Mouse (Mus musculus): ENCODE measurements around the gene Mindy4b-ps. TPM values are rescaled to one million over a fixed set of nuclear protein-coding genes. Genes with fewer than 3 reads are reported as not detected.

Mindy4b-ps gene
- polyA plus RNA-seq, 1 experiment from 2014 or later = not detected

GRCm38 (mm10) chr3:58814191-58814590, 7.9 kb downstream of the Mindy4b-ps start:
- Histone ChIP-seq H3K9ac (no peak overlapping the region), H3K27ac (no peak overlapping the region), H3K4me2 (replicated peaks) (no peak overlapping the region), H3K4me1 (peaks cover 9% of the 10 kb centered on the region; the same call in 1 of the 2 replicates), H3K27me3 (no peaks in the 10 kb centered on the region), H3K9me3 (no peaks in the 10 kb centered on the region), H3K4me3 (no peak overlapping the region), H3K36me3 (no peaks in the 10 kb centered on the region)
- no peak for ATAC-seq (ENCODE audit: insufficient number of reproducible peaks, insufficient read depth, low FRiP score, low TSS enrichment)
- WGBS = 86% methylated on average over 3 of the region's 3 CpGs

- no peak overlapping the region for H3K4me3 ChIP-seq
- 38% methylated on average over 11 of the region's 11 CpGs for WGBS
- no peaks in the 10 kb centered on the region for H3K9me3 ChIP-seq
- H3K9ac ChIP-seq = no peak overlapping the region
- peaks cover 12% of the 10 kb centered on the region; the same call in 1 of the 2 replicates for H3K4me1 ChIP-seq
- H3K36me3 ChIP-seq = no peaks in the 10 kb centered on the region
- H3K27me3 ChIP-seq = no peaks in the 10 kb centered on the region
- H3K27ac ChIP-seq = no peak overlapping the region
- ATAC-seq (ENCODE audit: insufficient number of reproducible peaks, insufficient read depth, low FRiP score, low TSS enrichment) = no peak
- H3K4me2 ChIP-seq (replicated peaks) = no peak overlapping the region
Observed at GRCm38 (mm10) chr3:58810353-58810752, 11.8 kb downstream of the Mindy4b-ps start.

GRCm38 (mm10) chr3:58809111-58809915, 12.8 kb downstream of the Mindy4b-ps start:
- H3K4me2 ChIP-seq (replicated peaks) = no peak overlapping the region
- ATAC-seq (ENCODE audit: insufficient number of reproducible peaks, insufficient read depth, low FRiP score, low TSS enrichment) = no peak
- 35% methylated on average over 12 of the region's 12 CpGs for WGBS
- no peak overlapping the region for H3K9ac ChIP-seq
- no peaks in the 10 kb centered on the region for H3K27me3 ChIP-seq
- H3K27ac ChIP-seq = no peak overlapping the region
- H3K9me3 ChIP-seq = no peaks in the 10 kb centered on the region
- no peaks in the 10 kb centered on the region for H3K36me3 ChIP-seq
- H3K4me3 ChIP-seq = no peak overlapping the region
- peaks cover 12% of the 10 kb centered on the region; the same call in 1 of the 2 replicates for H3K4me1 ChIP-seq

GRCm38 (mm10) chr3:58808636-58809035, 13.5 kb downstream of the Mindy4b-ps start:
- 91% methylated on average over 5 of the region's 5 CpGs for WGBS
- no peak for ATAC-seq (ENCODE audit: insufficient number of reproducible peaks, insufficient read depth, low FRiP score, low TSS enrichment)
- Histone ChIP-seq H3K4me3 (no peak overlapping the region), H3K27me3 (no peaks in the 10 kb centered on the region), H3K9me3 (no peaks in the 10 kb centered on the region), H3K4me2 (replicated peaks) (no peak overlapping the region), H3K27ac (no peak overlapping the region), H3K36me3 (no peaks in the 10 kb centered on the region), H3K9ac (no peak overlapping the region), H3K4me1 (peaks cover 12% of the 10 kb centered on the region; the same call in 1 of the 2 replicates)

GRCm38 (mm10) chr3:58804745-58805144, 17.4 kb downstream of the Mindy4b-ps start:
- no peak for ATAC-seq (ENCODE audit: insufficient number of reproducible peaks, insufficient read depth, low FRiP score, low TSS enrichment)
- H3K27me3 ChIP-seq = no peaks in the 10 kb centered on the region
- H3K4me3 ChIP-seq = no peak overlapping the region
- 0 out of 2 replicates have a peak, but pooled peaks cover 5% of the 10 kb centered on the region for H3K4me1 ChIP-seq
- H3K9ac ChIP-seq = no peak overlapping the region
- no peak overlapping the region for H3K4me2 ChIP-seq (replicated peaks)
- no peaks in the 10 kb centered on the region for H3K36me3 ChIP-seq
- 91% methylated on average over 6 of the region's 6 CpGs for WGBS
- no peak overlapping the region for H3K27ac ChIP-seq
- H3K9me3 ChIP-seq = no peaks in the 10 kb centered on the region

- no peak for ATAC-seq (ENCODE audit: insufficient number of reproducible peaks, insufficient read depth, low FRiP score, low TSS enrichment)
- no peak overlapping the region for H3K9ac ChIP-seq
- H3K4me2 ChIP-seq (replicated peaks) = no peak overlapping the region
- no peaks in the 10 kb centered on the region for H3K27me3 ChIP-seq
- 76% methylated on average over 4 of the region's 4 CpGs for whole genome bisulfite sequencing
- H3K4me3 ChIP-seq = no peak overlapping the region
- no peaks in the 10 kb centered on the region for H3K36me3 ChIP-seq
- no peaks in the 10 kb centered on the region for H3K9me3 ChIP-seq
- no peaks in the 10 kb centered on the region for H3K4me1 ChIP-seq
- no peak overlapping the region for H3K27ac ChIP-seq
Observed at GRCm38 (mm10) chr3:58798676-58799075, 23.4 kb downstream of the Mindy4b-ps start.

GRCm38 (mm10) chr3:58798245-58798644, 23.9 kb downstream of the Mindy4b-ps start:
- no peak overlapping the region for H3K4me3 ChIP-seq
- no peaks in the 10 kb centered on the region for H3K36me3 ChIP-seq
- no peak overlapping the region for H3K27ac ChIP-seq
- no peak overlapping the region for H3K9ac ChIP-seq
- no peaks in the 10 kb centered on the region for H3K9me3 ChIP-seq
- 70% methylated on average over 8 of the region's 8 CpGs for WGBS
- H3K27me3 ChIP-seq = no peaks in the 10 kb centered on the region
- H3K4me1 ChIP-seq = no peaks in the 10 kb centered on the region
- no peak for ATAC-seq (ENCODE audit: insufficient number of reproducible peaks, insufficient read depth, low FRiP score, low TSS enrichment)
- no peak overlapping the region for H3K4me2 ChIP-seq (replicated peaks)

- no peak overlapping the region for H3K4me3 ChIP-seq
- no peak for ATAC-seq (ENCODE audit: insufficient number of reproducible peaks, insufficient read depth, low FRiP score, low TSS enrichment)
- no peak overlapping the region for H3K27ac ChIP-seq
- H3K4me1 ChIP-seq = no peaks in the 10 kb centered on the region
- H3K4me2 ChIP-seq (replicated peaks) = no peak overlapping the region
- no peak overlapping the region for H3K9ac ChIP-seq
- no peaks in the 10 kb centered on the region for H3K27me3 ChIP-seq
- H3K36me3 ChIP-seq = no peaks in the 10 kb centered on the region
- no peaks in the 10 kb centered on the region for H3K9me3 ChIP-seq
- 83% methylated on average over 7 of the region's 7 CpGs for WGBS
Observed at GRCm38 (mm10) chr3:58789473-58789872, 32.6 kb downstream of the Mindy4b-ps start.

GRCm38 (mm10) chr3:58789033-58789432, 33.1 kb downstream of the Mindy4b-ps start:
- Histone ChIP-seq H3K27me3 (no peaks in the 10 kb centered on the region), H3K4me1 (no peaks in the 10 kb centered on the region), H3K9ac (no peak overlapping the region), H3K36me3 (no peaks in the 10 kb centered on the region), H3K4me3 (no peak overlapping the region), H3K9me3 (no peaks in the 10 kb centered on the region), H3K4me2 (replicated peaks) (no peak overlapping the region), H3K27ac (no peak overlapping the region)
- ATAC-seq (ENCODE audit: insufficient number of reproducible peaks, insufficient read depth, low FRiP score, low TSS enrichment) = no peak
- 63% methylated on average over 5 of the region's 5 CpGs for WGBS

GRCm38 (mm10) chr3:58786470-58786869, 35.6 kb downstream of the Mindy4b-ps start:
- Histone ChIP-seq H3K27ac (no peak overlapping the region), H3K4me2 (replicated peaks) (no peak overlapping the region), H3K9me3 (no peaks in the 10 kb centered on the region), H3K9ac (no peak overlapping the region), H3K36me3 (no peaks in the 10 kb centered on the region), H3K4me3 (no peak overlapping the region), H3K27me3 (no peaks in the 10 kb centered on the region), H3K4me1 (no peaks in the 10 kb centered on the region)
- ATAC-seq (ENCODE audit: insufficient number of reproducible peaks, insufficient read depth, low FRiP score, low TSS enrichment) = no peak
- WGBS = 66% methylated on average over 4 of the region's 4 CpGs

GRCm38 (mm10) chr3:58785863-58786262, 36.2 kb downstream of the Mindy4b-ps start:
- no peak overlapping the region for H3K27ac ChIP-seq
- ATAC-seq (ENCODE audit: insufficient number of reproducible peaks, insufficient read depth, low FRiP score, low TSS enrichment) = no peak
- no peaks in the 10 kb centered on the region for H3K4me1 ChIP-seq
- no peaks in the 10 kb centered on the region for H3K27me3 ChIP-seq
- no peak overlapping the region for H3K4me2 ChIP-seq (replicated peaks)
- no peaks in the 10 kb centered on the region for H3K9me3 ChIP-seq
- H3K9ac ChIP-seq = no peak overlapping the region
- no peaks in the 10 kb centered on the region for H3K36me3 ChIP-seq
- WGBS = 26% methylated on average over 10 of the region's 10 CpGs
- H3K4me3 ChIP-seq = no peak overlapping the region

- no peak overlapping the region for H3K4me2 ChIP-seq (replicated peaks)
- H3K36me3 ChIP-seq = no peaks in the 10 kb centered on the region
- H3K9ac ChIP-seq = no peak overlapping the region
- no peak for ATAC-seq (ENCODE audit: insufficient number of reproducible peaks, insufficient read depth, low FRiP score, low TSS enrichment)
- H3K4me1 ChIP-seq = no peaks in the 10 kb centered on the region
- H3K27me3 ChIP-seq = no peaks in the 10 kb centered on the region
- WGBS = 35% methylated on average over 8 of the region's 8 CpGs
- no peak overlapping the region for H3K4me3 ChIP-seq
- H3K9me3 ChIP-seq = no peaks in the 10 kb centered on the region
- H3K27ac ChIP-seq = no peak overlapping the region
Observed at GRCm38 (mm10) chr3:58784219-58785092, 37.7 kb downstream of the Mindy4b-ps start.

Measured in embryonic facial prominence, embryonic 12.5 days (tissue).